Mouse (Mus musculus): ENCODE results near the gene Sh2b1. TPM values are rescaled to one million over a fixed set of nuclear protein-coding genes. Genes with fewer than 3 reads are reported as not detected.
"Not testable (repeated sequence)": the region's sequence is repeated elsewhere in the genome, so short reads cannot be mapped to it uniquely, and the experiment has no call there.

Sh2b1 gene
- total RNA-seq (2022), result 10 to 100 TPM; 38.6 to 46.6 (median 44.3) TPM

- DNase-seq (ENCODE audit: low spot score), result peak; percentile 86
Measured at GRCm38 (mm10) chr7:126474993-126475581, at the start of gene Sh2b1. Sh2b1 (minus strand) TSS chr7:126475424.

GRCm38 (mm10) chr7:126523316-126523715, 48.1 kb upstream of the Sh2b1 start:
- DNase-seq (ENCODE audit: low spot score), result no peak

GRCm38 (mm10) chr7:126519513-126519912, 44.3 kb upstream of the Sh2b1 start:
- DNase-seq (ENCODE audit: low spot score), result no peak

GRCm38 (mm10) chr7:126518261-126518941, 43.2 kb upstream of the Sh2b1 start:
- DNase-seq (ENCODE audit: low spot score), result no peak

GRCm38 (mm10) chr7:126511287-126511686, 36.1 kb upstream of the Sh2b1 start:
- no peak for DNase-seq (ENCODE audit: low spot score)

- no peak for DNase-seq (ENCODE audit: low spot score)
Measured at GRCm38 (mm10) chr7:126507126-126507778, 32.0 kb upstream of the Sh2b1 start.

GRCm38 (mm10) chr7:126504913-126505312, 29.7 kb upstream of the Sh2b1 start:
- no peak for DNase-seq (ENCODE audit: low spot score)

GRCm38 (mm10) chr7:126503273-126503878, 28.2 kb upstream of the Sh2b1 start, which contains the start of gene Atxn2l:
Atxn2l (minus strand) TSS chr7:126503437.
- peak; percentile 96 for DNase-seq (ENCODE audit: low spot score)

- DNase-seq (ENCODE audit: low spot score), result no peak
Measured at GRCm38 (mm10) chr7:126502751-126503150, 27.5 kb upstream of the Sh2b1 start.

GRCm38 (mm10) chr7:126502023-126502741, 27.0 kb upstream of the Sh2b1 start:
- DNase-seq (ENCODE audit: low spot score), result peak; percentile 91

- DNase-seq (ENCODE audit: low spot score), result no peak
Measured at GRCm38 (mm10) chr7:126501684-126502022, 26.4 kb upstream of the Sh2b1 start.

- no peak for DNase-seq (ENCODE audit: low spot score)
Measured at GRCm38 (mm10) chr7:126499416-126499815, 24.2 kb upstream of the Sh2b1 start.

GRCm38 (mm10) chr7:126497966-126498365, 22.7 kb upstream of the Sh2b1 start:
- no peak for DNase-seq (ENCODE audit: low spot score)

GRCm38 (mm10) chr7:126496475-126496874, 21.3 kb upstream of the Sh2b1 start:
- no peak for DNase-seq (ENCODE audit: low spot score)

GRCm38 (mm10) chr7:126494120-126494519, 18.9 kb upstream of the Sh2b1 start:
- DNase-seq (ENCODE audit: low spot score), result no peak

- no peak for DNase-seq (ENCODE audit: low spot score)
Measured at GRCm38 (mm10) chr7:126491973-126492372, 16.7 kb upstream of the Sh2b1 start.

GRCm38 (mm10) chr7:126491005-126491404, 15.8 kb upstream of the Sh2b1 start:
- no peak for DNase-seq (ENCODE audit: low spot score)

- not testable (repeated sequence) for DNase-seq (ENCODE audit: low spot score)
Measured at GRCm38 (mm10) chr7:126487617-126488385, 12.6 kb upstream of the Sh2b1 start.

- peak; percentile 98 for DNase-seq (ENCODE audit: low spot score)
Measured at GRCm38 (mm10) chr7:126487052-126487483, 11.8 kb upstream of the Sh2b1 start, which contains the start of gene Tufm. Tufm (plus strand) TSS chr7:126487361.

- peak; percentile 84 for DNase-seq (ENCODE audit: low spot score)
Measured at GRCm38 (mm10) chr7:126482392-126482871, 7.2 kb upstream of the Sh2b1 start.

GRCm38 (mm10) chr7:126481699-126482098, 6.5 kb upstream of the Sh2b1 start:
- no peak for DNase-seq (ENCODE audit: low spot score)
